Mouse (Mus musculus): Measurements from ENCODE around the gene Rab42. TPM values are rescaled to one million over a fixed set of nuclear protein-coding genes. Genes with fewer than 3 reads are reported as not detected.

Rab42 gene
- total RNA-seq, 4 experiments from 2014 or later: 1.4 to 2.8 (median 1.9) TPM

GRCm38 (mm10) chr4:132274156-132274862 is 28.9 kb downstream of the Rab42 start, which contains the start of gene Taf12:
Gene Taf12, plus strand, starts transcription at chr4:132274375.
- peak; percentile 89 to 92 for DNase-seq (ENCODE audit: low spot score in 2 of 2)

GRCm38 (mm10) chr4:132273166-132273565 is 30.0 kb downstream of the Rab42 start:
- no peak for DNase-seq (ENCODE audit: low spot score in 2 of 2)

GRCm38 (mm10) chr4:132269740-132270560 is 33.2 kb downstream of the Rab42 start:
- DNase-seq (ENCODE audit: low spot score in 2 of 2): peak; percentile 83

GRCm38 (mm10) chr4:132268871-132269739 is 34.1 kb downstream of the Rab42 start:
- DNase-seq (ENCODE audit: low spot score in 2 of 2): no peak

GRCm38 (mm10) chr4:132266835-132267349 is 36.3 kb downstream of the Rab42 start:
- peak in 1 of 2 experiments; percentile 35 for DNase-seq (ENCODE audit: low spot score in 2 of 2)

GRCm38 (mm10) chr4:132263313-132263712 is 39.9 kb downstream of the Rab42 start:
- no peak for DNase-seq (ENCODE audit: low spot score in 2 of 2)

- no peak for DNase-seq (ENCODE audit: low spot score in 2 of 2)
These were observed 40.9 kb downstream of the Rab42 start for GRCm38 (mm10) chr4:132262358-132262616.

- peak; percentile 48 to 67 for DNase-seq (ENCODE audit: low spot score in 2 of 2)
These were observed 41.4 kb downstream of the Rab42 start, which contains the start of gene Gmeb1 for GRCm38 (mm10) chr4:132261514-132262357. Gene Gmeb1, minus strand, starts transcription at chr4:132261602.

- no peak for DNase-seq (ENCODE audit: low spot score in 2 of 2)
These were observed 42.5 kb downstream of the Rab42 start for GRCm38 (mm10) chr4:132260404-132261379.

GRCm38 (mm10) chr4:132259248-132259647 is 43.9 kb downstream of the Rab42 start:
- DNase-seq (ENCODE audit: low spot score in 2 of 2): no peak

GRCm38 (mm10) chr4:132256384-132256783 is 46.8 kb downstream of the Rab42 start:
- no peak for DNase-seq (ENCODE audit: low spot score in 2 of 2)

- no peak for DNase-seq (ENCODE audit: low spot score in 2 of 2)
These were observed 48.2 kb downstream of the Rab42 start for GRCm38 (mm10) chr4:132254986-132255385.

- DNase-seq (ENCODE audit: low spot score in 2 of 2): no peak
These were observed 49.6 kb downstream of the Rab42 start for GRCm38 (mm10) chr4:132253622-132254021.

- no peak for DNase-seq (ENCODE audit: low spot score in 2 of 2)
These were observed 50.1 kb downstream of the Rab42 start for GRCm38 (mm10) chr4:132253128-132253527.

Other genes starting within 250 kb of the Rab42 start
- under 1 TPM in 2 of 4 experiments, not detected in 2; 0.20 to 0.23 TPM for gene Gm10300, start 228.7 kb downstream of the Rab42 start, total RNA-seq (2022)
- gene Epb41, start 228.1 kb downstream of the Rab42 start, total RNA-seq (2022): 10 to 100 TPM; 23.0 to 27.9 (median 25.7) TPM
- gene Oprd1, start 158.9 kb downstream of the Rab42 start, total RNA-seq (2022): 10 to 100 TPM in 3 of 4 experiments, 1 to 10 TPM in 1; 9.2 to 13.4 (median 11.9) TPM
- 10 to 100 TPM; 45.4 to 48.3 (median 46.8) TPM for gene Ythdf2, start 91.1 kb downstream of the Rab42 start, total RNA-seq (2022)
- 10 to 100 TPM; 23.9 to 25.1 (median 24.5) TPM for gene Gmeb1, start 41.8 kb downstream of the Rab42 start, total RNA-seq (2022)
- 10 to 100 TPM; 20.6 to 27.9 (median 24.9) TPM for gene Taf12, start 29.0 kb downstream of the Rab42 start, total RNA-seq (2022)
- 10 to 100 TPM; 21.9 to 27.1 (median 24.0) TPM for gene Trnau1ap, start 26.2 kb upstream of the Rab42 start, total RNA-seq (2022)
- 10 to 100 TPM; 10.0 to 12.4 (median 11.0) TPM for gene Rcc1, start 50.2 kb upstream of the Rab42 start, total RNA-seq (2022)
- 10 to 100 TPM in 3 of 4 experiments, 1 to 10 TPM in 1; 9.0 to 14.0 (median 12.6) TPM for gene Phactr4, start 119.1 kb upstream of the Rab42 start, total RNA-seq (2022)
- gene Med18, start 160.5 kb upstream of the Rab42 start, total RNA-seq (2022): 10 to 100 TPM in 1 of 4 experiments, 1 to 10 TPM in 3; 8.3 to 10.3 (median 9.2) TPM
- gene Sesn2, start 207.1 kb upstream of the Rab42 start, total RNA-seq (2022): 10 to 100 TPM; 13.1 to 14.5 (median 14.4) TPM
- gene Atpif1, start 230.3 kb upstream of the Rab42 start, total RNA-seq (2022): 100 to 1,000 TPM; 313 to 407 (median 357) TPM
- 100 to 1,000 TPM in 2 of 4 experiments, 10 to 100 TPM in 2; 88.8 to 104 (median 94.6) TPM for gene Dnajc8, start 232.2 kb upstream of the Rab42 start, total RNA-seq (2022)

All from layer of hippocampus, adult 8-10 months (tissue).